Mouse (Mus musculus): ENCODE data around the gene Dcaf5.

GRCm38 (mm10) chr12:80462942-80463651, 26.7 kb upstream of the Dcaf5 start, which contains the start of gene Exd2:
- TF ChIP-seq EP300 (IDR thresholded peaks at IDR 0.05; ENCODE audit: insufficient read depth, low read depth, low read length) (0 out of 2 replicates have a peak, but pooled peaks have one; percentile 8), POLR2A (IDR thresholded peaks at IDR 0.05; ENCODE audit: insufficient read depth, low read depth, low read length) (no peak; the same call in 1 of the 2 replicates)
